16 mouse cellular contexts compared by ENCODE assay signal in the genomic region with DNA sequence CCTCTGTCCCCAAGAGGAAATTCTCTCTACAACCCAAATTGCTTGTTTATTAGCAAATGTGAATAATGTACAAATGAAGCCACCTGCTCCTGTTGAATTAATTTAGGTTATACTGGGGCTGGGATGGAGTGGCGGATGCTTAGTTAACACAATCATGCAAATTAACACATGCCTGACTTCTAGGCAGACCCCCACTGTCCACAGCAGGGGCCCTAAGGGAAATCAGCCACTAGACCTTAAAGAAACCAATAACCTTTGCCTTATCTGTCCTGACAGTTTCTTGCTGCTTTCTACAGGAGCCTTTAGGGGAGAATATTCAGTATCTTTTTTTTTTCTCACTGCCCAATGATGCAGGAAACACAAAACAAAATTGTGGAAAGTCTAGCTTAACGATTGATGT.
"Had no signal": no experiment of that assay in that cellular context is flagged by ENCODE, and none has a peak within 500 bp of the region (broad histone marks: within the 10 kb centered on the region; RNA-seq: fewer than 3 reads in every experiment).

No protein-coding gene starts in this region.

- H3K9ac ChIP-seq: neural tube, embryonic 12.5 days; neural tube, embryonic 13.5 days; neural tube, embryonic 15.5 days; stomach, embryonic 15.5 days had no signal

- H3K4me3 ChIP-seq: neural tube, embryonic 12.5 days; neural tube, embryonic 13.5 days; neural tube, embryonic 15.5 days; stomach, embryonic 15.5 days had no signal

- H3K4me2 ChIP-seq: neural tube, embryonic 12.5 days; neural tube, embryonic 13.5 days; neural tube, embryonic 15.5 days; stomach, embryonic 15.5 days had no signal

- H3K9me3 ChIP-seq: neural tube, embryonic 12.5 days; neural tube, embryonic 13.5 days; neural tube, embryonic 15.5 days; stomach, embryonic 15.5 days had no signal

- H3K27ac ChIP-seq: neural tube, embryonic 12.5 days; neural tube, embryonic 13.5 days; neural tube, embryonic 15.5 days; stomach, embryonic 15.5 days; stomach, postnatal 0 days had no signal

- H3K27me3 ChIP-seq: neural tube, embryonic 12.5 days; neural tube, embryonic 13.5 days; neural tube, embryonic 15.5 days; stomach, embryonic 15.5 days had no signal

- DNase-seq: right cerebral cortex, adult 18-20 months; right cerebral cortex, postnatal 14 days; right cerebral cortex, postnatal 25 days; right cerebral cortex, postnatal 4 days; spleen, adult 18-20 months; thymus, adult 18-20 months; thymus, adult 2 months; thymus, postnatal 14 days; thymus, postnatal 25 days; thymus, postnatal 36 days; thymus, postnatal 4 days had no signal

- H3K4me1 ChIP-seq: neural tube, embryonic 12.5 days; neural tube, embryonic 15.5 days; stomach, embryonic 15.5 days had no signal

- H3K36me3 ChIP-seq: neural tube, embryonic 12.5 days; neural tube, embryonic 13.5 days; neural tube, embryonic 15.5 days; stomach, embryonic 15.5 days had no signal
